Mouse (Mus musculus): ENCODE results near the gene Bri3bp.
"Not testable (repeated sequence)": the region's sequence is repeated elsewhere in the genome, so short reads cannot be mapped to it uniquely, and the experiment has no call there.

Gene Bri3bp

DNA sequence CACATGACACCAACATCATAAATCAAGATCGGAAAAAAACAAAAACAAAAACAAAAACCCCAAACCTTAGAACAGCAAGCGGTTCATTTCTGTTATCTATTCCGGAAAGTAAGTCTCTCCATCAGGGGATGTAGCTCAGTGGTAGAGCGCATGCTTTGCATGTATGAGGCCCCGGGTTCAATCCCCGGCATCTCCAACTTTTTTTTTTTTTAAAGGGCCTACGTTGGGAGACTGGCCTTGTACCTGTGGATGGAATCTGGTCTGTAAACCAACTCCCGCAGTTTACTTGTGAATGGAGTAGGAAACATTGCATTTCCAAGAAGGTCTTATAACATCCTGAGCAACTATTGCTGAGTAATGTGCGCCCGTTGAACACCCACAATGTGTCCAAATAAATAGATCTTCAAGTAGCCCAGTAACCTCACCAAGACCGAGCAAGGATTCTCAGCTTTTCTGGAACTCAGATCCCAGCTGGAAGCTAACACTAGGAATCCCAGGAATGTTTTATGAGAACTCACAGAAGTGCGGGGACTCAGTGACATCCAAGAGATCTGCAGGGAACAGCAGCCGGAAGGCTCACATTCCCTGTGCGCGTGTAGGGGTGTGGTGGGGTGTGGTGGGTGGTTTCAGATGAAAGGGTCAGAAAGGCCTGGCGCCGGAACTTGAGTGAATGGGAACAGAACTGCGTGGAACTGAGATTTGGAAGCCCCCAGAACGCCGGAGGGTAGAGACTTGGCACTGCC lies 31.8 kb upstream of the Bri3bp start:
- DNase-seq (ENCODE audit: low read depth, low spot score) = peak; percentile 48

DNA sequence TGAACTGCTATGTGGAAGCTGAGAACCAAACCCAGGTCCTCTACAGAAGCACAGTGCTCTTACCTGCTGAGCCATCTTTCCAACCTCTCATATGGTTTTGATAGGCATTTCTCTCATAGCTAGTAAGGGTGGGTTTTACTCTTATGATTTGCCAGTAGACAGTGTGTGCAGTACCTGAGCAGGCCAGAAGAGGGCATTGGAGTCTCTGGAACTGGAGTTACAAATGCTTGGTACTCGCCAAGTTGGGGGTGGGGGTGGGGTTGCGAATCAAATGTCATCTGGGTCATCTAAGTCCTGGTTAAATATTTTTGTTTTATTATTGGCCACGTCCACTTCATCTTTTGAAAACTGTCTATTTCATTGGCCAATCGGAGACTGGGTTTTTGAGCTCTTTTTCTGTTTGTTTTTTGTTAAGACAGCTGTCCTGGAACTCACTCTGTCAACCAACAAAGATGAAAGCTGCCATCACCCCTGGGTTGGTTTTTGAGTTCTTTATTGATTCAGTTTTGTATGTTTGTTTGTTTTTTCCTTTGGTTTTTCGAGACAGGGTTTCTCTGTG lies 29.3 kb upstream of the Bri3bp start:
- DNase-seq (ENCODE audit: low read depth, low spot score) = peak; percentile 76

DNA sequence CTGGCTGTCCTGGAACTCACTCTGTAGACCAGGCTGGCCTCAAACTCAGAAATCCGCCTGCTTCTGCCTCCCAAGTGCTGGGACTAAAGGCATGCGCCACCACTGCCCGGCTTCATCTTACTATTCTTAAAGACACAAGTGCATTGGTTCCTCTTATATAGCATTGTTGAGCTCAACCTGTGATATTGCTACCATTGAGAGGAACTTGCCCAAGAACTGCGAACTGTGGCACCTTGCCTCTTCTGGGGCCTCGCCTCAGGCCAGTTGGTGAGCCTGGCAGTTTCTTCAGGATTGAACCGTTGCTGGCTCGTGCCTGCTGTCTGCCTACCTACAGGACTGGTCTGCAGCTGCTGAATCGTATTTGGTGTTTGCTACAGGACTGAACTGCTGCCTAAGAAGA lies 28.8 kb upstream of the Bri3bp start:
- not testable (repeated sequence) for DNase-seq (ENCODE audit: low read depth, low spot score)

DNA sequence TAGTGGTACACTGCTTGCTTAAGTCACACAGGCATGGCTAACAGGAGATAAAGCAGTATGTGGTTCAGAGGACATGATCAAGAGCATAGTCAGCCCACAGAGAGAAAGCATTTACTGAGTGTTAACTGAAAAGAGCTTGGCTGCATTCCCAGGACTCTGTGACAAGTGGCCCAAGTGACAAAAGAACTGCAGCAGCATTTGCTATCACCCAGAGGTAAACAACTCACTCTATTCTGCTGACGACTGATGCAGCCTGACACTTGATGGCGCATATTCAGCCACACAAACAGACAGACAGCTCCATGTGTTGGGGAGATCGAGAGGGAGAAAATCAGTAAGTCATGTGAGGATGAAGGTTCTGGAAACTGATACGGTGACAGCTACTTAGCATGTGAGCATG lies 27.6 kb upstream of the Bri3bp start:
- DNase-seq (ENCODE audit: low read depth, low spot score) = no peak

DNA sequence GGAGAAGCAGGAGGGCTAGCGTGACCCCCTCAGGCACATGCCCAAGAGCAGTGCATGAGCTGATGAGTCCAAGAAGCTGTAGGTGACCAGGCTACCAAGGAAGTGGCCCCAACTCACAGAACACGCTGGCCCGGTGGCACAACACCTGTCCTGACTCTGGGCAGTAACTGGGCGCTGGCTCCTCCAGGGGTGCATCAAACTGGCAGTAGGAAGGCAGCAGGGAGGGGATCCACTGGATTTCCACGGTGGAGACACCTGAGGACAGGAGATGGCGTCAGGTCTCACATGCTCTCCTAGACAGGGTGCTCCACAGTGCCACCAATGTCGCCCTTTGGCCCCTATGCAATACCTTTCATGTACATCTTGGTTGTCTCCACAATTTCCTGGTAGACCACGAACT lies 25.2 kb upstream of the Bri3bp start:
- no peak for DNase-seq (ENCODE audit: low read depth, low spot score)

DNA sequence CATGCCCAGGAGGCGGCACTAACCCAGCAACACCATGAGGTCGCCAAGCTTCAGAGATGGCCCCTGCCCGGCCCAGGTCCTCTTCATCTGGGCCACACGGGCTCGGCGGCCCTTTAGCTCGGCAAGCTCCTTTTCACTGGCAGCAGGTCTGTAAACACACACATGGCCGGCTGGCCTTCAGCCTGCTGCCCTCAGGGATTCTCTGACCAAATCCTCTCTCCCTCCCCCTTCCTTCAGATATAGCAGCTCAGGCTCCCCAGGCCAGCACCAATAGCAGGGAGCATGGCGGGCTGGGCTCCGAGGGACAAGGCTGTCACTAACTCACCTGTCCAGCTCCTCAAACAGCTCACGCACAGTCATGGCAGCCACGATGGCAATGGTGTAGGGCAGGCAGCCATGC lies 22.7 kb upstream of the Bri3bp start:
- no peak for DNase-seq (ENCODE audit: low read depth, low spot score)

DNA sequence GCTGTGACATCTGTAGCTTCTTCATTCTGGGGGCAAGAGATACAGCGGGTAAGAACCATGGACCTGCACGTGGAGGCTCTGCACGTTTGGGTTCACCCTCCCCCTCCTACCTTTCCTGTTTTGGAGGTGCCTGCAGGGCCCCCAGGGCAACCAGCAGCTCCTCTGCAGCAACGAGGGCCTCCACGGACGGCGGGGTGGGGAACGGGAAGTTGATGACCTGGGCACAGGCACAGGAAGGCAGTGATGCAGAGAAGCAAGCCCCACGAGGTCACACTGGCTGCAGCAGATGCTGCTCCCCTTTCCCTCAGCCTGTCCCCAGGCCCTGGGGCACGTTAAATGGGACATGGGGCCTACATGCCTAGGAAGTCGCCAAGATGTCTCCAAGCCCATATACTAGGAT lies 22.2 kb upstream of the Bri3bp start:
- no peak for DNase-seq (ENCODE audit: low read depth, low spot score)

DNA sequence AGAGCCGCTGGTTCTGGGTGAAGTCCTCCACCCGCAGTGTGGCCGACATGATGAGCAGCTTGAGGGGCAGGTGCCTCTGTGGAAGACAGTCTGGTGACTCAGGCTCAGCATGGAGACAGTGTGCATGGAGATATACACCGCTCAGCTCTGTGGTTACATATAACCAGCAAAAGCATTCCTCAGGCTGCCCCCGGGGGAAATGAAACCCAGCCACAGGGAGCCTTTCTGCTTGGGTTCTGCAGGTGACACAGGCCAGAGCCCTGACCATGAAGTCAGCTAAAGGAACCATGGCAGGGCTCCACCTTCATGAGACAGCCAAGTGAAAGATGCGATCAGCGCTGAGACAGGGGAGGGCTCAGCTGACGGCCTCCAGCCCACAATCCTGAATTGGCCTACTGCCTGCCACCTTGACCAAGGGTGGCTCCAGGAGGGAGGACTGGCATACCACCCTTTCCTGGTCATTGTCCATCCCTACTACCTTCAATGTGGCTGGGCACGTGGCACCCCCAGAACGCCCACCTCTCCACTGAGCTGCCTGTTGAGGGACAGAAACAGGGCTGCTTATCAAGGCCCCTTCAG lies 15.6 kb upstream of the Bri3bp start:
- no peak for DNase-seq (ENCODE audit: low read depth, low spot score)

DNA sequence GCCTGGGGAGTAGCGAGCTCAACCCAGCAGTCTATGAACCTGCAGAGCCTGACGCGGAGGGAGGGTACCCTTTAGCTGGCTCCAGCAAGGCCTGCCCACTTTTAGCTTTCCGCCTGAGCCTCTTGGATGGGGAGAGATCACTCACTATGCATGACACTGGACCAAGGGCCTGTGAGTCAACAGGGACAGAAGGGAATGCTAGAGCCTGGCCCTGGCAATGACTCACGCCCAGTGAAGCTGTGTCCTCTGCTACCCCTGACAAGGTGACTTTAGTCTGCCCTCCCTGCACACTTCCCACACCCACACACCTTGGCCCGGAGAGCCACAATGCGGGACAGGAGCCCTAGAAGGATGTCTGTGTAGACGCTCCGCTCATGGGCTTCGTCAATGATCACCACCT lies 15.0 kb upstream of the Bri3bp start:
- DNase-seq (ENCODE audit: low read depth, low spot score) = no peak

DNA sequence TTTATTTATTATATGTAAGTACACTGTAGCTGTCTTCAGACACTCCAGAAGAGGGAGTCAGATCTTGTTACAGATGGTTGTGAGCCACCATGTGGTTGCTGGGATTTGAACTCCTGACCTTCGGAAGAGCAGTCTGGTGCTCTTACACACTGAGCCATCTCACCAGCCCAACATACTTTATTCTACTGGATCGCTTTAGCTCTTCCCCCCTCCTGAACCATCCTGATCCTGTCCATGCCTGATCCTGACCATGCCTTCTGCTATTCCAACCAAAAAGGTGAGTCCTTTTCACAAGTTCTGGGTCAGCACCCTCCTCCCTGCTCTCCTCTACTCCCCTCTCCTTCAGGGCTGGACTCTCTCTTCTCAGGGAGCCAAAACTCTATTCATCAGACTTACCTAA lies 9.0 kb upstream of the Bri3bp start:
- not testable (repeated sequence) for DNase-seq (ENCODE audit: low read depth, low spot score)

DNA sequence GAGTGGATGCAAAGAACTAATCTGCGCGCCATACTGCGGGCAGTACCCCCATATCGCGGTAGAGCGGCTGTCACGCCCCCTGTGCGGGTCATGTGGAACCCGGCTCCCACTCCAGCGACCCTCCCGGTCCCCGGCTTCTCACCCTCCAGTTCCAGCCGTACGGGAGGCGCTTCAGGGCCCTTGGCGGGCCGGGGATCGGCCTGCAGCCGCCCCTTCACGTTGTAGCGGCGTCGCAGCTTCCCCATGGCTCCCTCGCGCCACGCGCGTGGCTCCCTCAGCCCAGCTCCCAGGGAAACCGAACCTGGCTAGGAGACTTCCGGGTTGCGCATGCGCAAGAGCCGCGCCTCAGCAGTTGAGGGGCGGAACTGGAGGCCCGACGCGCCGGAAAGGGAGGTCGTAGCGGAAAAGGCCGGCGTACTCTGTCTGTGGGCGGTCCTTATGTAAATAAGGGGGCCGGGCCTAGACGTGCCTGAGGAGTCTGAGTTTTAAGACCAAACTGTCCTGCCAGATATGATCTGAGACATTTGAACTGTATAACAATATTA lies 7.5 kb upstream of the Bri3bp start, which contains the start of gene Dhx37:
Dhx37 (minus strand) TSS at position 329 of the 545 bp plus-strand sequence.
- peak; percentile 97 for DNase-seq (ENCODE audit: low read depth, low spot score)

DNA sequence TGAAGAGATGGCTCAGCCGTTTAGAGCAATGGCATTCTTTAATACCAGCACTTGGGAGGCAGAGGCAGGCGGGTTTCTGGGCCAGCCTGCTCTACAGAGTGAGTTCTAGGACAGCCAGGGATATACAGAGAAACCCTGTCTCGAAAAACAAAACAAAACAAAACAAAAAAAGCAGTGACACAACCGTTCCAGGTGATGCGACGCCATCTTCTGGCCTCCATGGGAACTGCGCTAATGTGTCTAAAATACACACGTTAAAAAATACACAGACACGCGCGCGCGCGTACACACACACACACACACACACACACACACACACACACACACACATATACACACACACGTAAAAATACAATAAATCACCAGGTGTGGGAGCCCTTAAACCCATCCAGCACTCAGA lies 7.0 kb upstream of the Bri3bp start:
- DNase-seq (ENCODE audit: low read depth, low spot score) = not testable (repeated sequence)

DNA sequence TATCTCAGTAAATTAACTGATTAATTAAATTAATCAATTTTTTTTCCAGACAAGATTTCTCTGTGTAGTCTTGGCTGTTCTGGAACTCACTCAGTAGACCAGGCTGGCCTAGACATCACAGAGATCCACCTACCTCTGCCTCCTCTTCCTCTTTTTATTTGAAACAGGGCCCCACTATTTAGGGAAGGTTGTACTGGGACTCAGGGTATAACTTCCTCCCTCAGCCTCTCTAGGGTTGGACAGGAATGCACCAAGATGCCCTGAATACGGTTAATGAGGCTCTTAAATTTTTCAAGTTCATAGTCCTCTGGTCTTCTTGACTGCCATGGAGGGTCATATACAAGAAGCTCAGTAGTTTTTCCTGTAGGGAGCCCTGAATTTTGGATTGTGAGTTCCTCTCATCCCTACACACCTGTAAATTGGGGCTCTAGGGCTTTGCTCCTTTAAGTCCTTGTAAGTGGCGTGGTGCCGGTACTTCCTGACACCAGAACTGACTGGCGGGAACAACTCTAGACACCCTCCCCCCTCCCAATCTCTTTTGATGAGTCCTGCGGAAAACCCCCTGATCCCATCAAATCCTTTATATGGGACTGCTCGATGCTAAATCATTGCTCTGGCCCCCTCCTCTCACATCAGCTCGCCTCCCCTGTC lies 660 bp upstream of the Bri3bp start:
- DNase-seq (ENCODE audit: low read depth, low spot score) = no peak

DNA sequence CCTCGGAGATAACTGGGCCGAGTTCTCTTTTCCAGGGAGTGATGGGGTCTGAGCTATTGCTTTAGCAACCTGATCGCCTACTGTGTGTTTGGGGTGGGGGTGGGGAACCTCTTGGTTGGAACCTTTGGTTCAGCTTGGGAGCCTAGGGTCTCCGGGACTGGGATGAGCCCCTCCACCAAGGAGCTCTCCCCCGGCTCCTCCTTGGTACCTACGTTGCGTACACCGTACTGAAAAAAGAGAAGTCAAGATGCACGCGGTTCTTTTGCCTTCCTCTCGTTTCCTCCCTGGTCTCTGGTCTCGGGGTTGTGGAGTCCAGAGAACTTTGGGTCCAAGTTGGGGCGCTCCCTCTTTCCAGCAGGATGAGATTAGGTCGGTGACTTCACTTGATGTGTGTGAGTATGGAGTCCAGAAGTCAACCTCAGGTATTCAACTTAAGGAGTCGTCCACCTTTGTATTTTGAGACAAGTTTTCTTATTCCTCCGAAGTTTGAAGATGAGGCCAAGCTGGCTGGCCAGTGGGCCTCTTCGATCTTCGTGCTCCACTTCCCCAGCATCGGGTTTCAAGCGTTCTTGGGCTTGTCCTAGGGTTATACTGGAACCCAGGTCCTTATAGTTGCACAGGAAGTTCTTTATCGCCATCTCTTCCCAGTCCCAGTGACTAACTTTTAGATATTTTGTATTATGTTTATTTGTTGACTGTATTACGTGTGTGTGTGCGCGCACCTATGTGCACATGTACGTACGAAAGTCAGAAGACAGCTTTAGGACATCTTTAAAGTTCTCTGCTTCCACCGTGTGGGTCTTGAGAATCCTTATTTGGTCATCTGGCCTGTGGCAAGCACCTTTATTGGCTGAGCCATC lies 998 bp downstream of the Bri3bp start:
- no peak for DNase-seq (ENCODE audit: low read depth, low spot score)

DNA sequence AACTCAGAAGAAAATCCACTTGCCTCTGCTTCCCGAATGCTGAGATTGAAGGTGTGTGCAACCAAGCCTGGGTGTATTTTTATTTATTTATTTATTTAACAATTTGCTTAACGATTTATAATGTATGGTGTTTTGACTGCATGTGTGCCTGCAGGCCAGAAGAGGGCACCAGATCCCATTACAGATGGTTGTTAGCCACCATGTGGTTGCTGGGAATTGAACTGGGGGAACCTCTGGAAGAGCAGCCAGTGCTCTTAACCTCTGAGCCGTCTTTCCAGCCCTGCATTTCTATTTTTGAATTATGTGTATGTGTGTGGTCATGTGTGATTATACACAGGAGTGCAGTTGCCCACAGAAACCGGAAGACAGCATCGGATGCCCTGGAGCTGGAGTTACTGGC lies 2.0 kb downstream of the Bri3bp start:
- DNase-seq (ENCODE audit: low read depth, low spot score) = peak; percentile 25

DNA sequence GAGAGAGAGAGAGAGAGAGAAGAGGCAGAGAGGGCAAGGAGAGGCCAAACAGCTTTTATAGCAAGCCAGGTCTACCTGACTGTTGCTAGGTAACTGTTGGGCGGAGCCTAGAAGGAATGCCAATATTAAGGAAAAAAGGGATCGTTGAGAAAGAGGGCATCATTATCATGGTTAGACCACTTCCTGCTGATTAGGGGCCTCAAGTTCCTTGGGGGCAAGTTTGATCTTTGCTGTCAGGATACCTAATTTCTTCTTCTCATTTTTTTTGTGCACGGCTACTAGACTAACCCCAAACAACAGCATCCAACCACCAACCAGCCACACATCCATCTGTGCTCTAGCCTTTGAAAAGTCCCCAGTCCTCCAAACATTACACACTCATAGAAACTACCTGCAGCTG lies 2.5 kb downstream of the Bri3bp start:
- DNase-seq (ENCODE audit: low read depth, low spot score) = peak; percentile 47

DNA sequence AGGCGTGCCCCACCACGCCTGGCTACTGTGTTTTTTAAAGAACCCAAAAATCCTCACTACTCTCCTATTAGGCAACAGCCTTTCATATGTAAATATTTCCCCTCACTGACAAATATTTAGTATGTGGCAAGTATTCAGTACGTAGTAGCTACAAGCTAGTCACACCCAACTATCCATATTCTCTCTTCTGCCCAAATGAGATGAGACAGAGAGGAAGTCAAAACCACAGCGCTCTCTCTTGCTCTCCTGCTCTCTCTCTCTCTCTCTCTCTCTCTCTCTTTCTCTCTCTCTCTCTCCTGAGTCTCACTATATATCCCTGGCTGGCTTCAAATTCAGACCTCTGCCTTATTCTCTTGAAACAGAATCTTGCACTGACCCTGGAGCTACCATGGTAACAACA lies 3.2 kb downstream of the Bri3bp start:
- peak; percentile 78 for DNase-seq (ENCODE audit: low read depth, low spot score)

DNA sequence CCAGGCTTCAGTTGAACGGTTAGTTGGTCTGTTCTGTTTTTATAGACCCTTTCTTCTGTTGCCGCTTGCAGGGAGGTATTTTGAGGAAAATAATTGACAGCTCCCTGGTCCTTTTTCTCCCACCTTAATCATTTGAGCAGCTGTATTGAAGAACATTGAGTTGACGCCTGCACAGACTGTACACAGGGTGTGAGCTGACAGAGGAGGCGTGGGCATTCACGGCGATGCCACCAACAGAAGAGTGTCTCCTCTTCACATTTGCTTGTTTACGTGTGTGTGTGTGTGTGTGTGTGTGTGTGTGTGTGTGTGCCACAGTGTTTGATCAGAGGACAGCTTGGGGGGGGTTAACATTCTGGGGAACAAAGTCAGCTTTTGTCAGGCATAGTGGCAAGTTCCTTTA lies 5.0 kb downstream of the Bri3bp start:
- no peak for DNase-seq (ENCODE audit: low read depth, low spot score)

DNA sequence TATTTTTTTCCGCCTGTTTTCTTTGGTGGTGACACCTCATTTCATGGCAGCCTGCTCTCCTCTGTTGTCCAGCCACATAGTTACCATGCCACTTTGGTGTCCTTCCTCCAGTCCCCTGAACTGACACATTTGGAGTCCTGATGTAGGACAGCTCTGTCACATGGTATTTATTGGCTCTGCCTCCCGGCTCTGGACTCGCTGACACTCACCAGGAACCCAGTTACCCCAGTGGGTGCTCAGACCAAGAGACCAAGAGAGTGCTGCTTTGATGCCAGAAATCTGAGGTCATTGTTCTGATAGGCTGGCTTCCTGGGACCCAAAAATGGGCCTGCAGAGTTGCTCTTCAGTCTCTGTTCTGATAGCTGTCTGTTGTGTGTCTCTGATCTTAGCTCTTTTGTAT lies 6.7 kb downstream of the Bri3bp start:
- DNase-seq (ENCODE audit: low read depth, low spot score) = no peak

DNA sequence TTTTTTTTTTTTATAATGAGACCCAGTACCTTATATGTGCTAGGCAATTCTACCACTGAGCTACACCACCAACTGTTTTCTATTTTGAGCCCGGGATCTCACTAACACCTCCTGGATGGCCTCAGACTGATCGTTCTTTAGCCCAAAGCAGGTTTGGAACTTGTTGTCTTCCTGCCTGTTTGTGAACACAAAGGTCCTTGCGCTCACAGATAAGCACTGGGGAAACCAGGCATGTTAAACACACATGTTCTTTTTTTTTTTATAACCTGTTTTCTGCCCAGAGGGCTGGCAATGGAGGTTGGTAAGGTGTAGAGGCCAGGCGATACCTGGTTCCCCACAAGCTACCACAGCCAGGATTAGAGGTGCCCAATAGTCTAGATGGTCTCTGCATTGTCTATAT lies 7.3 kb downstream of the Bri3bp start:
- no peak for DNase-seq (ENCODE audit: low read depth, low spot score)

DNA sequence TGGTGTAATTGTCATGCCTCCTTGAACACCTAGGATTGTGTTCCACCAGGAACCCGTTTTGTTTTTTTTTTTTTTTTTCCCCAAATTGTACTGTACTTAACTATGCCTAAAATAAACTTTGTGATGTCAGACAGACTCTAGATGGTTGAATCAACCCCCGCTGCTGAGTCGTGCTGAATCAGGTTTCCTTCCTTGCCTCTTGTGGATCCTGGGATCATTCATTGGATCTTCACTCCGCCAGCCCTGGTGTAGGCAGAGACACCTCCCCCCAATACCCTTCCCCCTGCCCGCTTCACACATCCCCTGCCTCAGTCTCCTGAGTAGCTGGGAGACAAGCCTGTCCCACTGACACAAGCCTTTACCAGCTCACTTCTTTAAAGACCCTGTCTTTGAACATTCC lies 7.9 kb downstream of the Bri3bp start:
- DNase-seq (ENCODE audit: low read depth, low spot score) = no peak

DNA sequence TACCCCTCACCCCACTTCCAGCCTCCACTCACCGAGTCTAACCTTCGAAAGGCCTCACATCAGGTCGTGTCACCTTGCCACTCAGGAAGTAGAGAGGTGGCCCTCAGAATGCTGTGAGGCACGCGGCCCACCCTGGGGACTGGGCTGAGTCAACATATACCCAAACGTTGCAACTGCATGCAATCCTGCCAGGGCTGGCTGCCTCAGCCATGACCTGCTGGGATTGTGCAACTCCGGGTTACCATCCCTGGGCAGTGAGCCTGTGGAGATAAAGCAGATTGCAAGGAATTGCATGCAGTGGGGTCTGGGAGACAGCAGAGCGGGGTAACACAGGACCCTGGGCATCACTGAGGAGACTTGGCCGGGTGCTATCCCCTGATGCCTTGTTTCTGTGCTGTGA lies 11.2 kb downstream of the Bri3bp start:
- DNase-seq (ENCODE audit: low read depth, low spot score) = no peak
